In the genomic region with DNA sequence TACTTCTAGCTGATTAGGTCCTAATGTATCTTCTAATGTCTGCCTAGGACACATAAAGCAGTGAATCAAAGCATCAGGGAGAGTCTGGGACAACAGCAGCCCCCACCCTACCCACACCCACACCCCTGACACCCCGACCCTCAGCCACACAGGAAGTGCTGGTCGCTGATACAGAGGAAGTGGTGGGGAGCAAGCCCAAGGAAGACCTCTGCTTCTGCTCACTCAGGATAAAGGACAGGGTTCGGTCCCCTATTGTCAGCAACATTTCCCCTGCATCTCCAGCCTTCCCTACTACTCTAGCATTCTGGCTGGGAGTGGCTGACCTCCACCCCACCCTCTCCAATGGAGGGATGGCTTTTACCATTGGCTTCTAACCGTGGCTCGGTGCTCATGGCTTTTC, we compare ENCODE assay signal across 30 mouse cellular contexts.
DNase-seq lines count a peak whose midpoint lies in the region; ATAC-seq and TF ChIP-seq lines count a peak whose summit lies in the region.
"Had no signal": no experiment of that assay in that cellular context is flagged by ENCODE, and none has a peak within 500 bp of the region (broad histone marks: within the 10 kb centered on the region; RNA-seq: fewer than 3 reads in every experiment).

No protein-coding gene starts in this region.

- peak; percentile 41 for DNase-seq in forebrain, embryonic 11.5 days (ENCODE audit: low spot score)
- DNase-seq in testis, postnatal 10 days (ENCODE audit: low spot score), result peak; percentile 22
- no peak for DNase-seq in testis, postnatal 14 days (ENCODE audit: low spot score)
- no peak for DNase-seq in ES-E14 (ENCODE audit: low read depth, low spot score)
- DNase-seq in hindbrain, embryonic 14.5 days (ENCODE audit: low spot score), result no peak
- DNase-seq in gastrocnemius, postnatal 10 days, result no peak
- DNase-seq: adrenal gland, adult 2 months; adrenal gland, postnatal 36 days; cerebellum, adult 18-20 months; cerebellum, postnatal 10 days; gastrocnemius, adult 2 months; kidney, adult 18-20 months; kidney, postnatal 25 days; lung, adult 18-20 months; lung, postnatal 4 days; right cerebral cortex, postnatal 4 days had no signal

- H3K27ac ChIP-seq in forebrain, embryonic 11.5 days (ENCODE audit: low read depth, low read length), result no peak overlapping the region
- H3K27ac ChIP-seq in forebrain, embryonic 12.5 days, result no peak overlapping the region
- 0 out of 2 replicates have a peak overlapping the region, but pooled peaks have one; percentile 47 for H3K27ac ChIP-seq in ES-E14 (ENCODE audit: insufficient read depth, low read depth, low read length, poor library complexity, severe bottlenecking)
- H3K27ac ChIP-seq in hindbrain, embryonic 14.5 days, result no peak overlapping the region
- H3K27ac ChIP-seq: forebrain, embryonic 15.5 days; gastrocnemius, adult 2 months; hindbrain, embryonic 10.5 days; kidney, embryonic 15.5 days; left cerebral cortex, adult 2 months; limb, embryonic 13.5 days; neural tube, embryonic 13.5 days had no signal

- H3K27me3 ChIP-seq in forebrain, embryonic 11.5 days (ENCODE audit: control insufficient read depth, insufficient read depth, low read length), result no peaks in the 10 kb centered on the region
- no peaks in the 10 kb centered on the region for H3K27me3 ChIP-seq in forebrain, embryonic 12.5 days
- no peaks in the 10 kb centered on the region for H3K27me3 ChIP-seq in hindbrain, embryonic 14.5 days (ENCODE audit: control insufficient read depth, insufficient read depth, low read length)
- H3K27me3 ChIP-seq: forebrain, embryonic 15.5 days; heart, embryonic 12.5 days; kidney, embryonic 15.5 days; limb, embryonic 13.5 days had no signal

- no peak for ATAC-seq in forebrain, embryonic 11.5 days (replicated peaks; ENCODE audit: low FRiP score)
- ATAC-seq in forebrain, embryonic 12.5 days (ENCODE audit: low FRiP score), result no peak
- peak; percentile 82 to 84 for ATAC-seq in hematopoietic stem cell, adult 5-6 weeks (replicated peaks in 1 of 2; ENCODE audit: insufficient read depth in 1 of 2, low FRiP score in 2 of 2, low TSS enrichment in 1 of 2, low read depth in 1 of 2, poor library complexity in 2 of 2, severe bottlenecking in 2 of 2)
- ATAC-seq in hindbrain, embryonic 14.5 days (ENCODE audit: low FRiP score), result no peak
- ATAC-seq: activated CD4-positive, CD25-positive, alpha-beta regulatory T cell, adult 4 months; forebrain, embryonic 15.5 days; hindbrain, embryonic 16.5 days; lung, postnatal 0 days had no signal

- 88% methylated on average over 5 of the region's 5 CpGs for WGBS in forebrain, embryonic 11.5 days
- WGBS in forebrain, embryonic 12.5 days, result 83% methylated on average over 5 of the region's 5 CpGs
- 91% methylated on average over 5 of the region's 5 CpGs for whole genome bisulfite sequencing in hindbrain, embryonic 14.5 days

- no peak overlapping the region for H3K4me3 ChIP-seq in forebrain, embryonic 11.5 days (ENCODE audit: low read depth, low read length)
- no peak overlapping the region for H3K4me3 ChIP-seq in forebrain, embryonic 12.5 days (replicated peaks)
- H3K4me3 ChIP-seq in ES-E14 (ENCODE audit: insufficient read depth in 1 of 2, low read depth in 1 of 2, low read length in 2 of 2, poor library complexity in 1 of 2, severe bottlenecking in 1 of 2), result no peak overlapping the region
- no peak overlapping the region for H3K4me3 ChIP-seq in hindbrain, embryonic 14.5 days (replicated peaks; ENCODE audit: low read length)
- H3K4me3 ChIP-seq: erythroblast, embryonic 14.5 days; forebrain, embryonic 15.5 days; gastrocnemius, adult 2 months; heart, embryonic 12.5 days; hindbrain, embryonic 10.5 days; kidney, embryonic 15.5 days; left cerebral cortex, adult 2 months; limb, embryonic 13.5 days; neural tube, embryonic 13.5 days had no signal

- H3K9me3 ChIP-seq in forebrain, embryonic 11.5 days (ENCODE audit: control insufficient read depth, low read length), result no peaks in the 10 kb centered on the region
- H3K9me3 ChIP-seq in forebrain, embryonic 12.5 days, result no peaks in the 10 kb centered on the region
- H3K9me3 ChIP-seq in ES-E14 (ENCODE audit: control insufficient read depth, insufficient read depth, low read depth, low read length), result no peaks in the 10 kb centered on the region
- H3K9me3 ChIP-seq in hindbrain, embryonic 14.5 days (ENCODE audit: control insufficient read depth, low read length), result no peaks in the 10 kb centered on the region
- H3K9me3 ChIP-seq: forebrain, embryonic 15.5 days; heart, embryonic 12.5 days; hindbrain, embryonic 10.5 days; kidney, embryonic 15.5 days; limb, embryonic 13.5 days; neural tube, embryonic 13.5 days had no signal

- in situ Hi-C loops in ES-E14 (cut with MboI; ENCODE audit: low sequenced_read_pairs in 2 of 2, unreplicated experiment in 2 of 2), result no loop called here

- no peak overlapping the region for H3K9ac ChIP-seq in forebrain, embryonic 11.5 days (ENCODE audit: low read length)
- H3K9ac ChIP-seq in forebrain, embryonic 12.5 days, result no peak overlapping the region
- H3K9ac ChIP-seq in ES-E14 (ENCODE audit: insufficient read depth, low read depth, low read length, poor library complexity, severe bottlenecking), result no peak overlapping the region; the same call in 1 of the 2 replicates
- H3K9ac ChIP-seq in hindbrain, embryonic 14.5 days, result no peak overlapping the region
- H3K9ac ChIP-seq: forebrain, embryonic 15.5 days; heart, embryonic 12.5 days; kidney, embryonic 15.5 days; limb, embryonic 13.5 days; neural tube, embryonic 13.5 days had no signal

- no peak overlapping the region for H3K4me2 ChIP-seq in forebrain, embryonic 11.5 days (ENCODE audit: low read depth, low read length, severe bottlenecking)
- H3K4me2 ChIP-seq in forebrain, embryonic 12.5 days, result no peak overlapping the region
- H3K4me2 ChIP-seq in hindbrain, embryonic 14.5 days (replicated peaks), result no peak overlapping the region
- H3K4me2 ChIP-seq: forebrain, embryonic 15.5 days; heart, embryonic 12.5 days; kidney, embryonic 15.5 days; limb, embryonic 13.5 days; liver, embryonic 11.5 days; neural tube, embryonic 13.5 days had no signal

- no peaks in the 10 kb centered on the region for H3K4me1 ChIP-seq in forebrain, embryonic 11.5 days (replicated peaks; ENCODE audit: control insufficient read depth, insufficient read depth, low read length)
- H3K4me1 ChIP-seq in forebrain, embryonic 12.5 days, result no peaks in the 10 kb centered on the region
- H3K4me1 ChIP-seq in ES-E14 (ENCODE audit: control insufficient read depth in 2 of 2, insufficient read depth in 2 of 2, low read length in 2 of 2, poor library complexity in 1 of 2), result peaks cover 5 to 13% of the 10 kb centered on the region in 2 experiments; a peak in 3 of 4 replicates
- no peaks in the 10 kb centered on the region for H3K4me1 ChIP-seq in hindbrain, embryonic 14.5 days (replicated peaks; ENCODE audit: control insufficient read depth, insufficient read depth, low read length)
- H3K4me1 ChIP-seq: forebrain, embryonic 15.5 days; heart, embryonic 12.5 days; hindbrain, embryonic 10.5 days; kidney, embryonic 15.5 days; neural tube, embryonic 13.5 days had no signal

- no peaks in the 10 kb centered on the region for H3K36me3 ChIP-seq in forebrain, embryonic 11.5 days (ENCODE audit: control insufficient read depth, insufficient read depth, low read length)
- H3K36me3 ChIP-seq in forebrain, embryonic 12.5 days (replicated peaks), result no peaks in the 10 kb centered on the region
- H3K36me3 ChIP-seq in ES-E14 (ENCODE audit: control insufficient read depth, insufficient read depth, low read length, poor library complexity, severe bottlenecking), result no peaks in the 10 kb centered on the region
- no peaks in the 10 kb centered on the region for H3K36me3 ChIP-seq in hindbrain, embryonic 14.5 days (replicated peaks; ENCODE audit: control insufficient read depth, insufficient read depth)
- H3K36me3 ChIP-seq: forebrain, embryonic 15.5 days; heart, embryonic 12.5 days; hindbrain, embryonic 10.5 days; kidney, embryonic 15.5 days; limb, embryonic 13.5 days; neural tube, embryonic 13.5 days had no signal

TF ChIP-seq in ES-E14, 5 proteins besides CTCF, POLR2A, EP300 and RAD21:
- TF ChIP-seq MAFK (IDR thresholded peaks at IDR 0.05; ENCODE audit: insufficient read depth, low read depth, low read length), result no peak

Comparison
In these comparisons a context has a peak if more than half of its experiments do, and no peak if none do; other contexts are left out.
1. DNase-seq: peak in forebrain, embryonic 11.5 days (single experiment) and testis, postnatal 10 days (single experiment); none in testis, postnatal 14 days (single experiment), ES-E14 (single experiment), hindbrain, embryonic 14.5 days (single experiment) and gastrocnemius, postnatal 10 days (single experiment).
2. ATAC-seq: peak in hematopoietic stem cell, adult 5-6 weeks (2 of 2); none in forebrain, embryonic 11.5 days (single experiment), forebrain, embryonic 12.5 days (single experiment) and hindbrain, embryonic 14.5 days (single experiment).